Comparison of ENCODE assay signal across 12 mouse cellular contexts in genomic region chr17:25117263-25117662, GRCm38 (mm10). TPM values are rescaled to one million over a fixed set of nuclear protein-coding genes. Genes with fewer than 3 reads are reported as not detected.
DNase-seq lines count a peak whose midpoint lies in the region; ATAC-seq and TF ChIP-seq lines count a peak whose summit lies in the region.
"Had no signal": no experiment of that assay in that cellular context is flagged by ENCODE, and none has a peak within 500 bp of the region (broad histone marks: within the 10 kb centered on the region; RNA-seq: fewer than 3 reads in every experiment).

No protein-coding gene starts in this region.

- no peak for ATAC-seq in kidney, embryonic 14.5 days (ENCODE audit: low FRiP score, low TSS enrichment)
- ATAC-seq in megakaryocyte progenitor cell, adult 5-6 weeks (replicated peaks; ENCODE audit: poor library complexity) = peak; percentile 43

- in situ Hi-C loops in CH12.LX (cut with MboI; ENCODE audit: low pct_ligation_motif_present, low pct_unique_long_range_greater_than_20kb, low sequenced_read_pairs) = no loop called here

- TF ChIP-seq EP300 in CH12.LX (IDR thresholded peaks at IDR 0.05; ENCODE audit: low read length) = no peak

- no peaks in the 10 kb centered on the region for H3K36me3 ChIP-seq in kidney, adult 2 months (ENCODE audit: control insufficient read depth, insufficient read depth, low read length)
- H3K36me3 ChIP-seq in kidney, embryonic 14.5 days (ENCODE audit: control insufficient read depth, insufficient read depth, low read length) = peaks cover 6% of the 10 kb centered on the region; the same call in 1 of the 2 replicates
- H3K36me3 ChIP-seq in CH12.LX (replicated peaks in 1 of 2; ENCODE audit: control insufficient read depth in 1 of 2, insufficient read depth in 1 of 2, low read length in 1 of 2) = peaks cover 0 to 20% of the 10 kb centered on the region in 2 experiments

- dilution Hi-C loops in CH12.LX (cut with MboI; ENCODE audit: extremely low pct_ligation_motif_present, extremely low pct_unique_long_range_greater_than_20kb, low sequenced_read_pairs) = no loop called here

- no peaks in the 10 kb centered on the region for H3K9me3 ChIP-seq in kidney, embryonic 14.5 days (ENCODE audit: control insufficient read depth, low read length)
- H3K9me3 ChIP-seq in CH12.LX (replicated peaks; ENCODE audit: low read length) = no peaks in the 10 kb centered on the region

- no peak overlapping the region for H3K27ac ChIP-seq in kidney, adult 2 months (ENCODE audit: insufficient read depth, low read depth, low read length)
- H3K27ac ChIP-seq in kidney, embryonic 14.5 days (ENCODE audit: low read depth, low read length) = no peak overlapping the region
- no peak overlapping the region for H3K27ac ChIP-seq in CH12.LX (ENCODE audit: insufficient read depth, low read depth)

- no peaks in the 10 kb centered on the region; the same call in 1 of the 2 replicates for H3K4me1 ChIP-seq in kidney, adult 2 months (ENCODE audit: control insufficient read depth, insufficient read depth, low read length)
- peaks cover 9% of the 10 kb centered on the region; the same call in 1 of the 2 replicates for H3K4me1 ChIP-seq in kidney, embryonic 14.5 days (ENCODE audit: control insufficient read depth, insufficient read depth, low read length)
- H3K4me1 ChIP-seq in CH12.LX (ENCODE audit: control insufficient read depth in 1 of 2, insufficient read depth in 2 of 2) = peaks cover 2 to 30% of the 10 kb centered on the region in 2 experiments; a peak in 3 of 4 replicates

- no peak for DNase-seq in kidney, adult 2 months
- peak; percentile 28 for DNase-seq in CH12.LX (ENCODE audit: extremely low read depth)
- DNase-seq in adrenal gland, adult (ENCODE audit: inconsistent age in 2 of 2, low spot score in 1 of 2) = peak; percentile 61 to 85
- DNase-seq in right cerebral cortex, adult 18-20 months = no peak
- DNase-seq in layer of hippocampus, postnatal 14 days (ENCODE audit: low spot score in 2 of 2) = no peak
- no peak for DNase-seq in right cerebral cortex, adult 2 months (ENCODE audit: low spot score in 2 of 2)
- DNase-seq: cerebellum, adult 11 months had no signal

- no peaks in the 10 kb centered on the region for H3K79me2 ChIP-seq in CH12.LX (replicated peaks; ENCODE audit: control insufficient read depth, extremely low read depth, insufficient read depth, poor library complexity, severe bottlenecking)

- no peak for TF ChIP-seq POLR2A in kidney, adult 2 months (IDR thresholded peaks at IDR 0.05; ENCODE audit: low read depth, low read length)
- no peak for TF ChIP-seq POLR2A in CH12.LX (IDR thresholded peaks at IDR 0.05; ENCODE audit: low read depth, low read length)

- no peak overlapping the region for H3K4me3 ChIP-seq in kidney, adult 2 months (ENCODE audit: insufficient read depth, low read depth, low read length)
- no peak overlapping the region for H3K4me3 ChIP-seq in kidney, embryonic 14.5 days (ENCODE audit: low read length)
- no peak overlapping the region for H3K4me3 ChIP-seq in CH12.LX (replicated peaks in 1 of 3; ENCODE audit: low read depth in 2 of 3, low read length in 2 of 3, poor library complexity in 1 of 3)

- H3K9ac ChIP-seq in kidney, embryonic 14.5 days (ENCODE audit: low read depth, low read length) = no peak overlapping the region
- H3K9ac ChIP-seq in CH12.LX (ENCODE audit: insufficient read depth, low read depth) = no peak overlapping the region

- H3K27me3 ChIP-seq in kidney, adult 2 months (replicated peaks; ENCODE audit: control insufficient read depth, insufficient read depth, low read length) = no peaks in the 10 kb centered on the region
- no peaks in the 10 kb centered on the region for H3K27me3 ChIP-seq in kidney, embryonic 14.5 days (ENCODE audit: control insufficient read depth, insufficient read depth, low read length)
- peaks cover 48% of the 10 kb centered on the region for H3K27me3 ChIP-seq in CH12.LX (replicated peaks)

- no peak overlapping the region for H3K4me2 ChIP-seq in kidney, embryonic 14.5 days (replicated peaks; ENCODE audit: low read depth, low read length)
- H3K4me2 ChIP-seq in CH12.LX (ENCODE audit: insufficient read depth, low read depth, poor library complexity, severe bottlenecking) = no peak overlapping the region

- peak; percentile 47 for TF ChIP-seq CTCF in kidney, adult 2 months (conservative IDR thresholded peaks at IDR 0.05; ENCODE audit: insufficient read depth, insufficient read length, low read depth, low read length)
- peak; percentile 48 to 53; a peak in 3 of 4 replicates for TF ChIP-seq CTCF in CH12.LX (conservative IDR thresholded peaks at IDR 0.05 in 1 of 2, IDR thresholded peaks at IDR 0.05 in 1 of 2; ENCODE audit: low read depth in 2 of 2, low read length in 2 of 2)

- WGBS in kidney, adult 2 months = 45% methylated on average over 4 of the region's 4 CpGs
- WGBS in kidney, embryonic 14.5 days = 42% methylated on average over 4 of the region's 4 CpGs

- peak; percentile 29 for TF ChIP-seq RAD21 in CH12.LX (IDR thresholded peaks at IDR 0.05; ENCODE audit: low read depth, low read length)

TF ChIP-seq in CH12.LX, 34 proteins besides CTCF, POLR2A, EP300 and RAD21:
- no peak for TF ChIP-seq ELF1 (IDR thresholded peaks at IDR 0.05; ENCODE audit: low read depth, low read length)
- peak; percentile 32; the same call in 1 of the 2 replicates for TF ChIP-seq SMC3 (IDR thresholded peaks at IDR 0.05; ENCODE audit: low read depth, low read length)

RNA-seq across cellular contexts. Expression of gene Telo2, which starts 1.5 kb away (rescaled TPM):
- 11.6 and 13.3 TPM in 2 replicates for polyA plus RNA-seq in kidney, adult 2 months (2012; rRNA removed)
- polyA plus RNA-seq in kidney, embryonic 14.5 days (2014; fragmentation: Nextera tagmentation; extraction: Ambion mirVana) = 34.9 and 44.8 TPM in 2 replicates
- total RNA-seq in CH12.LX (2012; rRNA removed) (28.4 and 42.5 TPM in 2 replicates), CH12.LX (2014; rRNA removed) (25.5 and 27.9 TPM in 2 replicates)
- polyA plus RNA-seq in CH12.LX (2012; ENCODE audit: insufficient read length, low read depth) = 34.9 and 38.8 TPM in 2 replicates
- 15.5 and 31.2 TPM in 2 replicates for total RNA-seq in megakaryocyte progenitor cell, adult 5-6 weeks (2015)
- total RNA-seq in megakaryocyte progenitor cell, adult 5-6 weeks (2017) = 28.8 and 35.5 TPM in 2 replicates
- 10 to 100 TPM; 30.1 to 33.4 TPM for total RNA-seq in layer of hippocampus, postnatal 14 days (2021)

RNA-seq across cellular contexts. Expression of gene Ptx4, which starts 3.3 kb away (rescaled TPM):
- not detected in 2 replicates for polyA plus RNA-seq in kidney, adult 2 months (2012; rRNA removed)
- not detected in 2 replicates for polyA plus RNA-seq in kidney, embryonic 14.5 days (2014; fragmentation: Nextera tagmentation; extraction: Ambion mirVana)
- total RNA-seq in CH12.LX (2012; rRNA removed) = not detected in 2 replicates
- not detected in 2 replicates for total RNA-seq in CH12.LX (2014; rRNA removed)
- not detected in 2 replicates for polyA plus RNA-seq in CH12.LX (2012; ENCODE audit: insufficient read length, low read depth)
- not detected in 2 replicates for total RNA-seq in megakaryocyte progenitor cell, adult 5-6 weeks (2015)
- not detected in 2 replicates for total RNA-seq in megakaryocyte progenitor cell, adult 5-6 weeks (2017)
- 1 to 10 TPM; 1.4 to 1.6 TPM for total RNA-seq in layer of hippocampus, postnatal 14 days (2021)
- polyA plus RNA-seq: neural tube, embryonic 11.5 days; urinary bladder, adult 2 months had no signal

RNA-seq across cellular contexts. Expression of gene Clcn7, which starts 15.9 kb away (rescaled TPM):
- 42.6 and 51.3 TPM in 2 replicates for polyA plus RNA-seq in kidney, adult 2 months (2012; rRNA removed)
- 10.3 and 21.4 TPM in 2 replicates for polyA plus RNA-seq in kidney, embryonic 14.5 days (2014; fragmentation: Nextera tagmentation; extraction: Ambion mirVana)
- total RNA-seq in CH12.LX (2012; rRNA removed) = 11.6 and 12.6 TPM in 2 replicates
- total RNA-seq in CH12.LX (2014; rRNA removed) = 8.3 and 8.6 TPM in 2 replicates
- polyA plus RNA-seq in CH12.LX (2012; ENCODE audit: insufficient read length, low read depth) = 14.2 and 14.3 TPM in 2 replicates
- 7.3 and 7.8 TPM in 2 replicates for total RNA-seq in megakaryocyte progenitor cell, adult 5-6 weeks (2015)
- 8.1 and 9.6 TPM in 2 replicates for total RNA-seq in megakaryocyte progenitor cell, adult 5-6 weeks (2017)
- total RNA-seq in layer of hippocampus, postnatal 14 days (2021) = 10 to 100 TPM; 47.3 to 51.1 TPM

RNA-seq across cellular contexts. Expression of gene Tmem204, which starts 33.9 kb away (rescaled TPM):
- polyA plus RNA-seq in kidney, adult 2 months (2012; rRNA removed) = 93.4 and 100 TPM in 2 replicates
- polyA plus RNA-seq in kidney, embryonic 14.5 days (2014; fragmentation: Nextera tagmentation; extraction: Ambion mirVana) = 15.9 and 18.4 TPM in 2 replicates
- total RNA-seq in CH12.LX (2012; rRNA removed) = 0.08 TPM in 1 of 2 replicates, not detected in the other
- not detected in 2 replicates for total RNA-seq in CH12.LX (2014; rRNA removed)
- polyA plus RNA-seq in CH12.LX (2012; ENCODE audit: insufficient read length, low read depth) = 1.6 and 1.9 TPM in 2 replicates
- not detected in 2 replicates for total RNA-seq in megakaryocyte progenitor cell, adult 5-6 weeks (2015)
- not detected in 2 replicates for total RNA-seq in megakaryocyte progenitor cell, adult 5-6 weeks (2017)
- 10 to 100 TPM; 10.1 to 10.7 TPM for total RNA-seq in layer of hippocampus, postnatal 14 days (2021)

RNA-seq across cellular contexts. Expression of gene Ccdc154, which starts 45.0 kb away (rescaled TPM):
- polyA plus RNA-seq in kidney, adult 2 months (2012; rRNA removed) = 0.04 and 0.05 TPM in 2 replicates
- polyA plus RNA-seq in kidney, embryonic 14.5 days (2014; fragmentation: Nextera tagmentation; extraction: Ambion mirVana) = not detected in 2 replicates
- total RNA-seq in CH12.LX (2012; rRNA removed) (0.04 and 0.08 TPM in 2 replicates), CH12.LX (2014; rRNA removed) (not detected in 2 replicates)
- polyA plus RNA-seq in CH12.LX (2012; ENCODE audit: insufficient read length, low read depth) = not detected in 2 replicates
- not detected in 2 replicates for total RNA-seq in megakaryocyte progenitor cell, adult 5-6 weeks (2015)
- total RNA-seq in megakaryocyte progenitor cell, adult 5-6 weeks (2017) = 0.14 TPM in 1 of 2 replicates, not detected in the other
- under 1 TPM in 1 of 2 experiments, not detected in 1; 0.26 TPM for total RNA-seq in layer of hippocampus, postnatal 14 days (2021)
- polyA plus RNA-seq: heart, embryonic 14.5 days; neural tube, embryonic 11.5 days had no signal

Comparison
In these comparisons a context has a peak if more than half of its experiments do, and no peak if none do; other contexts are left out.
1. DNase-seq: peak in CH12.LX (single experiment) and adrenal gland, adult (2 of 2); none in kidney, adult 2 months (single experiment), right cerebral cortex, adult 18-20 months (single experiment), layer of hippocampus, postnatal 14 days (0 of 2) and right cerebral cortex, adult 2 months (0 of 2).